Mouse (Mus musculus) heart, postnatal 25 days (tissue): Measurements from ENCODE around the gene Methig1. TPM values are rescaled to one million over a fixed set of nuclear protein-coding genes. Genes with fewer than 3 reads are reported as not detected.
"Not testable (repeated sequence)": the region's sequence is repeated elsewhere in the genome, so short reads cannot be mapped to it uniquely, and the experiment has no call there.

ENCODE experiments used
- DNase-seq: peaks from one replicate; pipeline ENCODE4 v3.0.0; 2022; ENCODE audit warnings: low spot score
- intact Hi-C: fragments of 180-260 bp; cut with DNase I; formaldehyde crosslinking; loops from one replicate; pipeline ENCODE4 v1.15.1; 2025
- total RNA-seq, 2 experiments: library from RNA; stranded (reverse); gene quantifications; 2 replicates each; pipeline ENCODE4 v1.2.3; 2021

The Methig1 gene
- total RNA-seq, 2 experiments from 2014 or later: not detected

DNA sequence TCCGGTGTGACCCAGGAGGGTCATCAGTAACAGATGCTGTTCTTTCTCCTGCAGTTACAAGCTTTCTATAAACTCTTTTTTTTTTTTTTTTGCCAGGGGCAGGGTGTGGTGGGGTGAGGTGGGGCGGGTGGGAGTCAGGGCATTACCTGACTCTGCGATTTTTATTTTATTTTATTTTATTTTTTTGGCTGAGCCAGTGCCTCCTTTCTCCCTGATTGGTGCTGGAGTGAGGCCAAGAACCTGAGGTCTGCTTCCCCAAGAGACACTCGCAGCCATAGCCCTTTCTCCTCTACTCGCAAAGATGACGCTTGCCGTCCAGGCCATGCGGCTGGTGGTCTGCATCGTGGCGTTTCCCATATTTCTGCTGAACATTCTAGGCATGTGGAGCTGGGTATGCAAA is 18.3 kb upstream of the Methig1 start, which contains the start of gene Mettl7a3:
Mettl7a3 (plus strand) TSS at position 301 of the 400 bp plus-strand sequence.
- DNase-seq: no peak
- intact Hi-C loops: no loop called here

DNA sequence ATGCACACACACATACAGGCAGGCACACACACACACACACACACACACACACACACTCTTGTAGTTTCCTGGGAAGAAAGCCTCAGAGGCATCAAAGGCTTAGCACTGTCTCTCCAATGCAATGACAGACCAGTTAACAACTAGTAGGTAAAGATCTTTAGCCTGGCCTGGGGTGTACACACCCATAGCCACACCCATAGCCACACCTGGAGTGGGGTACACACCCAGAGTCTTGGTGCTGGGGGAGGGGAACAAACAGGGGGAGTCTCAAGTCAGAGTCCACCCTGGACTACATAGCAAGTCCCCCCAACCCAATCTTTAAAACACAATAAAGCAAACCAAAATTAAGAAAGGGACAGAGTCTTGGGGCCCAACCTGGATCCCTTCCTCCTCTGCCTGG is 15.6 kb upstream of the Methig1 start:
- DNase-seq, intact Hi-C loops: not testable (repeated sequence)

DNA sequence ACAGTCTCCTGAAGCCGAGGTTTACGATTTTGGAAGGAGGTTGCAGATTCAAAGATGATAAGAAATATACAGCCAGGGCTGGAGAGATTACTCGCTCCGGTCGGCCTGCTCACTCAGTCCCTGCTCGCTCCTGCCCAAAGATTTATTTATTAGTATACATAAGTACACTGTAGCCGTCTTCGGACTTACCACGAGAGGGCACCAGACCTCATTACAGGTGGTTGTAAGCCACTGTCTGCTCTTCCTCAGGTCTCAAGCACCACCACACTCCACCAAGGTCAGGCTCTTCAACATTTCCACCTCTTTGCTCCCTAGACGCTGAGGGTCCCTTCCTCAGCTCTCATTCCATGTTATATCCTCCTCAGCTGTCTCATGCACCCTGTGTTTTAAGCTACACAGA is 15.1 kb upstream of the Methig1 start:
- DNase-seq, intact Hi-C loops: not testable (repeated sequence)

DNA sequence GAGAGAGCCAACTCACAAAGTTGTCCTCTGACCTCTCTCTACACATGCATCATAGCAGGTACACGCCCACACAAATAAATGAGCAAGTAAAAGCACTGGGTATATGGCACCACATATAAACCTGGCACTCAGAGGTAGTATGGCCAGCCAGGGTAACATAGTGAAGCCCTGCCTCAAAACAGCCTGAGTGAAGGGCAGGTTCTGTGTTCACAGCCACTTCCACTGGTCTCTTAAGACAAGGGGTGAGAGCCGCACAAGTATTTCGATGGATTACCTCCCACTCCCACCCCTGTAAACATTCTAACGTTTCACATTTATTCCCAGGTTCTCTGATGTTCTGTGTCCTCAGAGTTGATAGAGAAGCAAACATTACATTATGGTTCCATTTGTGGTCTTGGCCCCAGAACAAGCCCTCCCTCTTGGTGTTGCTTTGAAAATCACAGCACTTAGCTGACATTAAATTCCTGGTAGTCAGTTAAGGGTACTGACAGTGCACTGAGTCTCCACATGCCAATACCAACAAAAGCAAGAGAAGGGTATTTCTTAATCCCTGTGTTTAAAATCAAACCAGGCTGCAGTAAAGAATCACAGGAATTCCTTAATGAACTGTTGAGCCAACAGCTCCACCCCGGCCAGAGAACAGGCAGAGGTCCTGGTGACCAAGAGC is 11.5 kb upstream of the Methig1 start:
- DNase-seq, intact Hi-C loops: not testable (repeated sequence)

DNA sequence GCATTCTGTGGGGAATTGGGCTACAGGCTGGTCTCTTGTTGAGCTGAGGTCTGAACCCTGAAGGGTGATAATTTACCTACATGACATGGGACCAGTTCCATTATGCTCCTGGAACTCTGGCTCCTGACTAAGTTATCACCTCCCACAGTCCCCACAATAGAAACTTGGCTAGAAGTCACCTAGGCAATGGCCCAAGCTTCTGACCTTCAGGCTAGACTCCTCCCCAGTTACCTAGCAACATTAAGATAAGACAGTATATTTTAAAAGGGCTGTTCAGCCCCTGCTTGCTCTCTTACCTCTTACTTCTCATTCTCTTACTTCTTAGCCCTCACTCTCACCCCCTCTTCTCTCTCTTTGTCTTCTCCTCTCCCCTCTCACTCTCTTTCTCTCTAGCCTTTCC is 7.5 kb upstream of the Methig1 start:
- intact Hi-C loops: no loop called here
- no peak for DNase-seq

DNA sequence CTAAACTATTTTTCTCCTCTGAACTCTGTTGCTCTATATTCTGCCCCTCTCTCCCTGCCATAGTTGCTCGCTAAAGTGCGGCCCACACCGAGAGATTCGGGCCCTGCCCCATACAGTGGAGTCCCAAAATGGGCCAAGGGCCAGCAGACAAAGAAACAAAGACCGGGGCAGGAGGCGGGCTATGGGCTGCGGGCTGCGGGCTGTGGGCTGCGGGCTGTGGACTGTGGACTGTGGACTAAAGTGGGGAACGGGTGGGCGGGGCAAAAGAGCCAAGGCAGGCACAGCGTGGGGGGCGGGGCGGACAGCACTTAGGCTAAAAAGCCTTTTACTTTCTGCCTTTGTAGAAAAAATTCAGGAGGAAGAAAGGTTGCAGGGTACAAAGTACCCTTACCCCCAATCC is 6.2 kb upstream of the Methig1 start:
- intact Hi-C loops: no loop called here
- DNase-seq: no peak

DNA sequence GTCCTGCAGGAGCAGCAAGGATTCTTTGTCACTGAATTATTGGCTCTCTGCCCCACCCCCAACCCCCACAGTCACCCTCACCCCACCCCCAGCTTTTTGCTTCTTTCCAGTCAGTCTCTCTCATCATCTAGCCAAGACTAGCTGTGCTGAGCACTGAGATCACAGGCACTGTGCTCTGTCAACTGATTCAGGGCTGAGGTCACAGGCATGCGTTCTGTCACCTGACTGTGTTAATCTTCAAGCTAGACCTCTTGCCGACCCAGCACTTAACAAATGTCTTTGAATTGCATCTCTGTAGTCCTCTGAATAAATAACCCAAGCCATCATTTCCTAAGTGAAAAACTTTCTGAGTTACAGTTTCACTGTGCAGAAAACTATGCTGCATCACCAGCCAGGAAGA is 3.5 kb upstream of the Methig1 start:
- intact Hi-C loops: no loop called here

DNA sequence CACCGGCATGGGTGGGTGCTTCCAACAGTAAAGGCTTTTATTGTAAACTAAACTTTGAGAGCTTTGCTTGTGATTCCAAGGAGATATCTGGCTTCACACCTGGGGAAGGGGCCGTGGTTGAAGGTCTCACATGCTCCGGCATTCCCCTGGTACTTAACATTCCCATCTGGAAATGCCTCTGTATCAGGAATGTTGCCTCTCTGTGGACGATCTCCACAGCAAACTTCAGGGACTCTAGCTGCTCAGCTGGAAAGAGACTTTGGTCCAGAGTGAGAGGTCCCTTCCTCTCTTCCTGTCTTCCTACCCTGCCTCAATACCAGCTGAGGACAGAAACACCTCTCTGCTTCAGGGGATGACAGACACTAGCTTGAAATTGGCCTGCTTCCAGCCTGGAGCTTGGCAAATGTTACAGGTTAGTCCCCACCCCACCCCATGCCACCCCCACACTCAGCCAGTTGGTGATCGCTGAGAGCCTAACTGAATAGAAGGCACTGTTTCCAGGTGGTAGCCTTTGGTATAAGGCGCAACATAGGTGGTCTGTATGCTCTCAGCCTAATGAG is 1.4 kb upstream of the Methig1 start:
- intact Hi-C loops: no loop called here
- no peak for DNase-seq

More for the DNA sequence above, 3.5 kb upstream of the Methig1 start:
- no peak for DNase-seq

DNA sequence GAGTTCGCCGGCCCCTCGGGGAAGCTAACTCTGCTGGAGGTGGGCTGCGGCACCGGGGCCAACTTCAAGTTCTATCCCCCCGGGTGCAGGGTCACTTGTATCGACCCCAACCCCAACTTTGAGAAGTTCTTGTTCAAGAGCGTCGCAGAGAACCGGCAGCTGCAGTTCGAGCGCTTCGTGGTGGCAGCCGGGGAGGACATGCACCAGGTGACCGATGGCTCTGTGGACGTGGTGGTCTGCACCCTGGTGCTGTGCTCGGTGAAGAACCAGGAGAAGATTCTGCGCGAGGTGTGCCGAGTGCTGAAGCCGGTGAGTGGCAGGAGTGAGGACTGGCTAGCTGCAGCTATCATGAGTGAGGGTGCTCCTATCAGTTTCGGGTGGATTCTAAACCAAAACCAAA is 450 bp downstream of the Methig1 start:
- intact Hi-C loops, DNase-seq: not testable (repeated sequence)

DNA sequence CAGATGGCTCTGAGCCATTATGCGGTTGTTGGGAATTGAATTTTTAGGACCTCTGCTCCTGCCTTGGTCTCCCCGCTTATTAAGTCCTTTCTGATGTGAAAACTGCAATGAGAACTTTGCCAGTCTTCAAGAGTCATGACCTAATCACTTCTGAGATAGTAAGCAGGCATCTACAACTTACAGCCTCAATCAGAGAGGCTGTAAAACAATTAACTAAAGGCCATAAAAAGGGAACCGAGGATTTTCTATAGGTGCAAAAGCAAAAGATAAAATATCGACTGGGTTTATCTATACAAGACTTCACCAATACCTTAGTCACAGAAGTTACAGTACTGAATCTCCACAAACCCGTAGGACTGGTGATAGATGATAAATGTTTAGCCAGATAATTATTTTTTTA is 2.9 kb downstream of the Methig1 start:
- no peak for DNase-seq
- intact Hi-C loops: no loop called here

DNA sequence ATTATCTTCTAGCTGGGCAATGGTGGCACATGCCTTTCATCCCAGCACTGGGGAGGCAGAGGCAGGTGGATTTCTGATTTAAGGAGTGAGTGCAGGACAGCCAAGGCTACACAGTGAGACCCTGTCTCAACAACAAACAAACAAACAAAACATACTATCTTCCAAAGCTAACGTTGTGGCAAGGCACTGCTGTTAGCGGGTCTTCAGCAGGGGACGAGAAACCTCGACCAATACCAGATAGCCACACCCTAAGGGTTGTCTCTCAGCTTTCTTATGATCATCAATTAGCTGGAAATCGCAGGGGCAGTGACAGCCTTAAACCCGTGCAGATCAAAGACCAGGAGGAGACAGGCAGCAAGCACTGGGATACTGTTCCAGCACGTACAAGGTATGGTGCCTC is 11.3 kb downstream of the Methig1 start, which contains the start of gene Higd1c:
Higd1c (plus strand) TSS at position 301 of the 400 bp plus-strand sequence.
- no peak for DNase-seq
- intact Hi-C loops: no loop called here

DNA sequence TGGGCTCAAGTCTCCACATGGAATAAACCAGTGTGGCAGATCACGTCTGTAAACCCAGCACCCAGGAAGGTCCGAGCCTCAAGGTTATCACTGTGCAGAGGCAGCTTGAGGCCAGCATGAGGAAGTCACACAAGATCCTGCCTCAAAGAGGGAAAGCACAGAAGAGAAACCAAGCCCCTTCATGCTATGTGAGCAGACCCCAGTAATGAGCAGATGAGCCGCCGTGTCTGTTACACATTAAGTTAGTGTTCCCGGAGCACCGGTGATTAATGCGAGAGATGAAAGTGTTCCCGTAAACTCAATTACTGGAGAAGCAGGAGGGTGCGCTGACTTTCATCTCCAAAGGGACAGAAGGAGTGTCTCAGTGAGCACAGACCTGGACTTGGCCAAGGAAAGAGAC is 13.0 kb downstream of the Methig1 start:
- intact Hi-C loops, DNase-seq: not testable (repeated sequence)

DNA sequence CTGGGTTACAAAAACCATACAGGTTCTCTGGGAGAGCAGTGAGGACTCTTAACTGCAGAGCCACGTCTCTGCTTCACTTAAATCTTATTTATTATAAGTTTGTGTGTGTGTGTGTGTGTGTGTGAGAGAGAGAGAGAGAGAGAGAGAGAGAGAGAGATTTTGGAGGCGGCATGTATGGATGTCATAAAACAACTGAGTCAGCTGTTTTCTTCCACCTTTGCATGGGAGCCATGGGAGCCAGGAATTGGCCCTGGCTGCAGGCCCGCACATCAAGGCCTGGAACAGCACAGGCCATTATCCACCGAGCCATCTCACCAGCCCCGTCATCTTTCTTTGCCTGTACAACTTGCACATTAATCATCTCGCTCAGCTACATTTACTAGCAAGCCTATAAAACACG is 14.2 kb downstream of the Methig1 start:
- DNase-seq: no peak
- intact Hi-C loops: no loop called here

DNA sequence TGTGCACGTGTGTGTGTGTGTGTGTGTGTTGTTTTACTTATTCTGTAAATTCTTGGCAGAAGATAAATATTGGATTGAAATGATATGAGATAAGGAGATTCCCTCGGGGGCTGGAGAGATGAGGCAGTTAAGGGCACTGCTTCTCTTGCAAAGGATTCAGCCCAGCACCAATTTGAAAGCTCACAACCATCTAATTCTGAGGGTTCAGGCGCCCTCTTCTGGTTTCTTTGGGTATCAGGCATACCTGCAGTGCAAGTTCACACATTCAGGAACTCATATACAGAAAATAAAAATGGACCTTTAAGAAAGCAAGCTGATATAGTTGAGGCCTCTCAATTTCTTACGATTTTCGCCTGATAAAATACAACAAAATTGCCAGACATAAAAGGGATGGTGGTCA is 22.1 kb downstream of the Methig1 start:
- DNase-seq: no peak
- intact Hi-C loops: loop anchor here (2.0 to 10.0 kb wide), 2 partner anchors 60 to 112 kb away; no protein-coding TSS in a partner anchor

DNA sequence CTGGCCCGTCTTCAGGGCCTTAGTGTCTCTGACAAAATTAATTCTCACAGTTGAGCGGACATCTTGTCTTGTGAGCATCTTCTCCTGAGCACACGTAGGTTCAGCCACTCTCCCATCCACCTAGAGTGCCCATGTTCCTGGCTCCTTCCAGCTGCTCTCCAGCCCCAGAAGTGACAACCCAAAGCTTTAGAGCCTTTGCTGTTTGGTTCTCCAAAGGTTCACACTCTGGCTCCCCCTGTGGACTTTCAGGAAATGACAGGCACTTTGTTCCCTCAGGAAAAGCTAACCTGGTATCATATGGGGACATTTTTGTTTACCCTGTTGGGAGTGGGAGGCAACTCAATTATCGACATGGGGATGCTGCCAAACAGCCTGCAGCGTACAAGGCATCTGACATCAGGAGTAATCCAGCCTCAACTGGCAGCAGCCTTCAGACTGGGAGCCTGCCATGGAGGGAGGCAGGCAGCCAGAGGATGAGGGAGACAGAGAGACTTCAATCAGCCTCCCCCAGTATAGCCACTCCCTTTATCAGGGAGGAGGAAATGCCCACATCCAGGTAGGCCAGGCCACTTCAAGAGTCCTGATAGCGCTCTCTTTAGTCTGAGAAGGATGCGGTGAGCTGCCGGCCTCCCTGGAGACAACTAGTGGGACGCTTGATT is 25.0 kb downstream of the Methig1 start:
- not testable (repeated sequence) for DNase-seq
- intact Hi-C loops: loop anchor here (10.0 kb wide), 1 partner anchor 63 kb away; no protein-coding TSS in a partner anchor

DNA sequence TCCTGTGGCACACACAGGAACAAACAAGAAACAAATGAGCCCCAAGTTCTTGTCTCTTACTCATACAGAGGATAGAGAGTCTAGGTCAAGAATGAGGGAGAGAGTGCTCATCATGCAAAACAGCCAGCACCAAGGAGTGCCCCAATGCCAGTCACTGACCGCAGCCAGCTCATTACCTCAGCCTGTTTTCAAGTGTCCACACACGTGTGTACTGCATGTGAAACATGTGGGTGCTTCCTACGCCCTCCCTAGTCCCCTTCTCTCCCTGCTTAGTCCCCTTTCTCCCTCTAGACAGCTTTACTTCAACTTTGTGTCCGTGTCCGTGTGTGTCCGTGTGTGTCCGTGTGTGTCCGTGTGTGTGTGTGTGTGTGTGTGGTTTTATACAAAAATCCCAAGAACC is 26.7 kb downstream of the Methig1 start:
- intact Hi-C loops: loop anchor here (10.0 kb wide), 1 partner anchor 65 kb away; no protein-coding TSS in a partner anchor

DNA sequence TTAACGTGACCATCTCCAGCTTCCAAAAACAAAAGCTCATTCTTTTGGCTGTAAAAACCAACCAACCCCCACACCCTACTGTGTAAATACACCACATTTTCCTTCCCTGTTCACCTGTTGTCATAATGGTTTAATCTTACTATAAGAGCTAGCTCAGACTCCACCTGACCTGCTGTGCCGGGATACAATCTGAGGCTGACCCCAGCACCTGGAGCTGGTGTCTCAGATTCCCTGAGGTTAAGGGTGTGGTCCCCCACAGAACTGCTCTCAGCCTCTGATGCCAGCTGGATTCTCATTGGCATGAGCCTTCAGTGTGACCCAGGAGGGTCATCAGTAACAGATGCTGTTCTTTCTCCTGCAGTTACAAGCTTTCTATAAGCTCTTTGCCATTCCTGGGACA is 27.2 kb downstream of the Methig1 start:
- intact Hi-C loops: no loop called here
- no peak for DNase-seq

More for the DNA sequence above, 26.7 kb downstream of the Methig1 start:
- no peak for DNase-seq

DNA sequence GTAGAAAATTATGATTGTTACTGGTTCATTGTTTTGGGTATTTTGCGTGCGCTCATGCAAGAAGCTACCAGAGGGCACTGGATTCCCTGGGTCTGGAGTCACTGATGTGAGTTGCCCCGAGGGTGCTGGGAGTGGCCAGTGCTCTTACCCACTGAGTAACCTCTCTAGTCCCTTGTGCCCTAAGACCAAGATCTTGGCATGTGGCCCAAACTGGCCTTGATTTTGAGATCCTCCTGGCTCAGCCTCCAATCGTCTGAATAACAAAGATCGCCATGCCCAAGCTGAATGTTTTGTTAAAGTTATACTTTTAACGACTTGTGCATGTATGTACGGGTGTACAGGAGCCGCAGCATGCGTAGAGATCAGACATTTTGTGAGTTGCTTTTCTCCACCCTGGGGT is 32.8 kb downstream of the Methig1 start:
- intact Hi-C loops: no loop called here
- DNase-seq: no peak

DNA sequence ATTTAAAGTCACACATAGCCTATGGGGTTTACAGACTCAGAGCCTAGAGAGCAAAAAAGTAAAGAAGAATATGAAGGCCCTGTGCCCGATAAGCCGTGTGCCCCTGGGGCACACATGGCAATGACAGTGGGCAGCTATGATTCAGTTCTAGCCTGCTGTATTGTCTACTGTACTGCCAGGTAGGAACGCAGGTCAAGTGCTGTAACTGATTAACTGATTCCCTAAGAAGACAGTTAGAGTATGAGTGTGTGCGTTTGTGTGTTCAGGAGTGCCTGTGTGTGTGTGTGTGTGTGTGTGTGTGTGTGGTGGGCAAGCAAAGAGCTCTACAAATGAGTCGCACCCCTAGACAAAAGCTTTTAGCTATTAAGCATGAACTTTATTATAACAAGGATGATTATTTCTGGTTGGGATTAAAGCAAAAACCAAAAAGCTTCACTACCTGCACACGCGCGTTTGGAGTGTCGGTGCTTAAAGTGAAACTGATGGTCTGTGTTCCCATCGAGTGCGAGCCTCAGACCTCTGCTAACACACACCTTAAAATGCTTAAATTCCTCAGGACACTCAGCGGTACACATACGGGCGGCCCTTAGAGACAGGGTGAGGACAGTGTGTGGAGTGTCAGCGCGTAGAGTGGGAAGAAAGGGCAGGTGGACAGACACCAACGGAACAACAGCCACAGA is 34.7 kb downstream of the Methig1 start:
- intact Hi-C loops: no loop called here
- no peak for DNase-seq

DNA sequence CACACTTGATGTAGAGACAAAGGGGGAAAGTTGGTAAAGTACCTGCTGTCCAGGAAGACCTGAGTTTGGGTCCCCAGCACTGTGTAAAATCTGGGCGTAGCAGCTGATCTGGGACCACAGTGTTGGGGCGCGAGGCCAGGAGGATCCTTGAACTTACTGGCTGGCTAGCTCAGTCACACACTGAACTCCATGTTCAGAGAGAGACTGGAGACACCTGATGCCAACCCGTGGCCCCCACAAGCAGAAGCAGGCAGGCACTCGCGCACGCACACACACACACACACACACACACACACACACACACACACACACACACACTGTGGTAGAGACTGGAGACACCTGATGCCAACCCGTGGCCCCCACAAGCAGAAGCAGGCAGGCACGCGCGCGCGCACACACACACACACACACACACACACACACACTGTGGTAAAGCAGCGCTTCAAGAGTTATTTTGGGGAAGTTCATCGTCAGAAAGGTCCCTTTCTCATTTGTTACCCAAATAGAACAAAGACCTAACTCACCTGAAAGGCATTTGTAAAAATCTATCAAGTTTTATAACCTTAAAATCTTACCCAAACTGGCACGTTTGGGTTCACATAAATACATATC is 35.4 kb downstream of the Methig1 start:
- intact Hi-C loops: no loop called here
- no peak for DNase-seq
